Mouse (Mus musculus): ENCODE results near the gene Uvssa.
A peak's percentile ranks its signal among the peaks of the same experiment; 100 is the strongest.
"Not testable (repeated sequence)": the region's sequence is repeated elsewhere in the genome, so short reads cannot be mapped to it uniquely, and the experiment has no call there.

Uvssa gene

GRCm38 (mm10) chr5:33378302-33378854 lies at the start of gene Uvssa:
Gene Uvssa, plus strand, starts transcription at chr5:33378549.
- DNase-seq (ENCODE audit: low read depth, low spot score): peak; percentile 97

GRCm38 (mm10) chr5:33334381-33335272 lies 43.7 kb upstream of the Uvssa start:
- no peak for DNase-seq (ENCODE audit: low read depth, low spot score)

DNA sequence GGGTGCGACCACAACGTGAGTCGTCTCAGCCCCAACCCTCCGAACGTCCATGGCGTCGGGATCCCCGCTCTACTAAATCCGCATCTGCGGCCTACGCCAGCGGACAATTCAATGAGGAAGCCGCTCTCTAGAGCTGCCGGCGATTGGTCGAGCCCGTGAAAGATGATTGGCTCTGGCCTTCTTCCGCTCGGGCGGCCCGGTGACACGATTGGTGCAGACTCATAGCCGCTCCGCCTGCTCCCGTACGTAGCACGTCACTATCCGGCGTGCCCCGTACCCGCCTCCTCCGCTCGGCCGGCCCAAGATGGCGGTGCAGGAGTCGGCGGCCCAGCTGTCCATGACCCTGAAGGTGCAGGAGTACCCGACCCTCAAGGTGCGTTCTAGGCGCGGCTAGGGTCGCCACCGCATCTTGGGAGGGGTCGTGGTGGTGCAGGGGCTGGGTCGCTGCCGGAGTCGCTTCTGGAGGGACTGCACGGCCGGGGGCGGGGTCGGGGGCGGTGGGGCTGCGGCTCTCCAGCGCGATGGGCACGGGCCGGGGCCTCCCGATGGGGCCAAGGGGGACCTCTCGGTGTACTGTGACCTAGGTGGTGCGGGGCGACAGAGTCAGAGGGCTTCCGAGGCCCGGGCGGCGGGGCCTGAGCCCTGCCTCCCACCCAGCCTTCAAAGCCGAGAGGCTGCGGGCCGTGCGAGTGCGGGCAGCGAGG lies 42.9 kb upstream of the Uvssa start, which contains the start of gene Maea:
Gene Maea, plus strand, starts transcription at position 237 of the 704 bp plus-strand sequence.
- peak; percentile 85 for DNase-seq (ENCODE audit: low read depth, low spot score)

DNA sequence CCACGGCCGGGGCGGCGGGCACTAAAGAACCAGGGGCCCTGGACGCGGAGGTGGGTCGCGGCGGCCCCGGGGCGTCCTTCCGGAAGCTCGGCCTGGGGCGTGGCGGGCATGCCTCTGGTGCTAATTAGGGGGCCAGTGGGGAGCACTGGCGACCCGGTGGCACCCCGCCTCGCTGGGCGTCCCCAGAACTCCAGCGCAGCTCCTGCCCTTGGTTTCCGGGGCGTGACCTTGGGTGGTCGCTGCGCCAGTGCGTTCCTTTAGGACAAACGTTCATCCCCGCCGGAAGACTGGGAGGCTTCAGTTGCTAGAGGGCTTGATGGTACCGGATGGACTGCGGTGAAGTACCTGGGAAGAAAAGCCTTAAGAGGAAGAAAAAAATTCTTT lies 42.4 kb upstream of the Uvssa start:
- peak; percentile 16 for DNase-seq (ENCODE audit: low read depth, low spot score)

GRCm38 (mm10) chr5:33337206-33337605 lies 41.1 kb upstream of the Uvssa start:
- DNase-seq (ENCODE audit: low read depth, low spot score): no peak

DNA sequence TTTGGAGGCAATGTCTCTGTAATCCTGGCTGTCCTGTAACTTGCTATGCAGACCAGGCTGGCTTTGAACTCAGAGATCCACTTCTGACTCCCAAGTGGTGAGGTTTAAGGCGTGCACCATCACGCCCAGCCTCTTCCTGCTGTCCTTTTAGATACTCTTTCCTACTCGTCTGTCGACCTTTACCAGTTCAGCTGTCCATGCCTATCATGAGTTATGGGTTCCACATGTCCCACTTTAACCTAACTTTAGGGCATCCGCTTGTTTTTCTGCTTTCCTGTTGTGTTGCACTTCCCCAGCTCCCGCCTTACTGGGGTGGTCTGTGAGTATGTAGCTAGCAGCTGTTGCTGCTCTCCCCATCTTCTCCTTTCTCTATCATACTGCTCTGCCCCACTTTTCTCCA lies 37.2 kb upstream of the Uvssa start:
- DNase-seq (ENCODE audit: low read depth, low spot score): no peak

DNA sequence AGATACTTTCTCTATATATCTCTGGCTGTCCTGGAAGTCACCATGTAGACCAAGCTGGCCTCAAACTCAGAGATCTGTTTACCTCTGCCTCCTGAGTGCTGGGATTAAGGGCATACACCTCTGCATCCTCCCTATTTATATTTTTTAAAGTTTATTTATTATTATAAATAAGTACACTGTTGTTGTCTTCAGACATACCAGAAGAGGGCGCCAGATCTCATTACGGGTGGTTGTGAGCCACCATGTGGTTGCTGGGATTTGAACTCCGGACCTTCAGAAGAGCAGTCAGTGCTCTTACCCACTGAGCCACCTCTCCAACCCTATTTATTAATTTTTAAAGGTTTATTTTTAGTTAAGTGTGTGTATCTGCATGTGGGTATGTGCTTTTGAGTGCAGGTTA lies 36.1 kb upstream of the Uvssa start:
- DNase-seq (ENCODE audit: low read depth, low spot score): not testable (repeated sequence)

DNA sequence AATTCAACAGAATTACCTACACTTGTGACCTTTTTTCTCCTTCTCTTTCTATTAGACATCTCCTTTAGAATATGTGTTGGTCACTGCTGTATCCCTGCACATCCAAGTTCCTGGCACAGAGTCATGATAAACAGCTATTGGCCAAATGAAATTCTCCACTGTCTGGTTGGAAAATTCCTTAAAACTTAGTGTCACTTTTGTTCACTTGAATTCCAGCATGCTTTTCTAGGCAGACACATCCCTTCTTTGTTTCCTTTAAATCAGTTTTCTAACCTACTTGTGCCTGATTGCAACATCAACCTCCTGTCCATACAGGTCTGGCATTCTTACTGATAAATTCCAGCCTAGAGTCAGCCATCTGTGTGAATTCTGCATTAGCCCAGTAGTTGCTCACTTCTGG lies 35.5 kb upstream of the Uvssa start:
- DNase-seq (ENCODE audit: low read depth, low spot score): no peak

DNA sequence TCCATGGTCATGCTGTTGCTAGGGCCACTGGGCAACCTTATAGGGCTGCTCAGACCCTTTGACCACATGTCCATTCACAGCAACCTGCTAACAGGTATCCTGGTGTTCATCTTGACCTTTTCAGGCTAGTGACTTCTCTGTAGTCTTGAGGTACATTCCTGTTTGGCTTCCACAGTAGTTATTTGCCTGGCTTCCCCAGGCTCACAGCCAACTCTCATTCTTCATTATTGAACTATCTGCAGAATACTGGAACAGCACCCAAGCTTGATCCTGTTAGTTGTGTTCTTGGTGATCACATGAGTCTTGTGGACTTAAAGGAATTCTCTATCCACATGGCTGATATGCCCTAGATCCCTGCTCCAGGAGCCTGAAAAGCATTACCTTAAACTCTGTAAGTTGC lies 34.8 kb upstream of the Uvssa start:
- DNase-seq (ENCODE audit: low read depth, low spot score): no peak

DNA sequence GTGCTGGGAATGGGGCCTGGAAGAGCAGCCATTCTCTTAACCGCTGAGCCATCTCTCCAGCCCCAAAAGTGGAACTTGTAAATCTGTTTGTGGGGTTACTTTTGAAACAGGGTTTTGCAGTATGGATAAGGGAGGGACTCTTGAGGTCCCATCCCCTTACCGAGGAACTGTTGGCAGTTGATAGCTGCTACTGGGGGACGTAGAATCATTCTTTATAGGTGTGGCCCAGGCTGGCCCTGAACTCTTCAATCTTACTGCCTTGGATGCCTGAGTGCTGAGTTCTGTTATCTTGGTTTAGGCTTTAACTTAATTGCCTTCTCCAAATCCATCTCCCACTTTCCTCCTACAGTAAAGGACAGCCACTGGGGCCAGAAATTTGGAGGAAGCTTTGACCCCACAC lies 34.3 kb upstream of the Uvssa start:
- no peak for DNase-seq (ENCODE audit: low read depth, low spot score)

DNA sequence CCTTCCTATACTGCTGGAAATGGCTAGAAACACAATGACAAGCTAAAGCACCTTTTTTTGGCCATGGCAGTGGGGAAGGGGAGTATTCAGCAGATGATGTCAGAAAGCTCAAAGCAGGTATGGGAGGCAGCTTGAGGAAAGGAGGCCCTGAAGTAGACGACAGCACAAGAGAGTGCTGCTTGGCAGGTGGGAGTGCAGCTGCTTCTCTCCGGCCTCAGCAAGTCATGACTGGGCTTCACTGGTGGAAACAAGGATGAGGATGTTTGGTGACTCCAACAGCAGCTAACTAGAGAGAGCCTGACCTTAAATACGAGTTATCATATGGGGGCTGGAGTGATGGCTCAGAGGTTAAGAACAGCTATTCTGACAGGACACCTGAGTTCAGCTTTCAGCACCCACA lies 30.7 kb upstream of the Uvssa start:
- no peak for DNase-seq (ENCODE audit: low read depth, low spot score)

DNA sequence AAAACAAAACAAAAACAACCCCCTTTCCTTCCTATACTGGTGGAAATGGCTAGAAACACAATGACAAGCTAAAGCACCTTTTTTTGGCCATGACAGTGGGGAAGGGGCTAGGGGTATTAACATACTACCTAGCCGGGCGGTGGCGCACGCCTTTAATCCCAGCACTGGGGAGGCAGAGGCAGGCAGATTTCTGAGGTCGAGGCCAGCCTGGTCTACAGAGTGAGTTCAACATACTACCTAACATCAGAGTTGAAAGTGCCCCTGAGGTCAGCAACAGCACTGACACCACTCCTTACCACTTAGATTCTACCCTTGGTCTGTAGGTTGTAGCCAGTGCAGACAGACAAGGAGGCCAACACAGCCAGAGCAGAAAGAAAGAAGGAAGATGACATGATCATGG lies 29.1 kb upstream of the Uvssa start:
- DNase-seq (ENCODE audit: low read depth, low spot score): no peak

GRCm38 (mm10) chr5:33349706-33350105 lies 28.6 kb upstream of the Uvssa start:
- DNase-seq (ENCODE audit: low read depth, low spot score): no peak

- DNase-seq (ENCODE audit: low read depth, low spot score): no peak
Measured at GRCm38 (mm10) chr5:33351556-33352272, 26.6 kb upstream of the Uvssa start.

- DNase-seq (ENCODE audit: low read depth, low spot score): no peak
Measured at GRCm38 (mm10) chr5:33352273-33352645, 26.1 kb upstream of the Uvssa start.

DNA sequence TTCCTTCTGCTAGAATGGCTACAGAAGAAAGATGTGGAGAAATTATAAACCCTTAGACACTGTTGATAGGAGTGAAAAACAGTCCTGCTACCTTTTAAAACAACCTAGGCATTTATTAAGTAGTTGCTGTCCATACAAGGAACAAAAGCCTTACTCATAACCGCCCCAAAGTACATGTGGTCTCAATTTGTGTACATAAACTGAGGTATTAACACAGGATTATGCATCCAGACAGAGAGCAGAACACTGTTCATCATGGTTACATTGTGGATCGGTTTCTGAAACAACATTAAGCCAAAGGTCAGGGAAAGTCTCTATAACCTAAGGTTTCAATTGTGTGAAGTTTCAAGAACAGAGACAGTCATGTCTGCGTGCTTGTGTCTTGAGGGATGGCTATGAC lies 25.3 kb upstream of the Uvssa start:
- DNase-seq (ENCODE audit: low read depth, low spot score): no peak

GRCm38 (mm10) chr5:33357494-33357893 lies 20.9 kb upstream of the Uvssa start:
- no peak for DNase-seq (ENCODE audit: low read depth, low spot score)

DNA sequence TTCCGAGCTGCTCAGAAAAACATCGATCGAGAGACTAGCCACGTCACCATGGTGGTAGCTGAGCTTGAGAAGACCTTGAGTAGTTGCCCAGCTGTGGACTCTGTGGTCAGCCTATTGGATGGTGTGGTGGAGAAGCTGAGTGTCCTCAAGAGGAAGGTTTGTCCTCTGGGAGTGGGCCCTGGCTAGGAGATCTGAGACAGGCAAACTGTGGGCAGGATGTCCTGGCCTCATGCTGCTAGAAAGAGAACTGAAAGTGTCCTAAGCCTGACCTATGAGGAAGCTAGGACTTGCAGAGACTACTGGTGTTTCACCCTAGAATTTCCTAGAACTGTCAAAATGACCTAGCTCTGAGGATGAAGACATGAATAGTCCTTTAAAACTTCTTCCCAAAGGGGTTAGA lies 19.9 kb upstream of the Uvssa start:
- no peak for DNase-seq (ENCODE audit: low read depth, low spot score)

DNA sequence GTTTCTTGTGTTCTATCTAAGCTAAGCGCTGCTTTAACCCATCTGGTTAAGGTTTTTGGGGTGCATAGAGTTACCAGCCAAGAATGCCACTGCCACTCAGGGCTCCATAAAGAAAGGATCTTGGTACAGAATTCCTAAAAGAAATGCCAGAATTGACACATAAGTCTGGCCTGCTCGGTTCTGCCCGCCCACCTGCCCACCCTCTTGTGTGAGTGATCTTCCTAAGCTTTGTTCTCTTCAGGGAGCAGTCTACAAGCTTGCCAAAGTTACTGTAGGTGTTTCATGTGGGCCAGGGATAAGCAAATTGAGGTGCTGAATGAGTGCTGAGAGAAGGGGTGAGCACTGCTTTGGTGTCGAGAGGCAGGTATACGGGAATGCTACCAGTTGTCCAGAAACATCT lies 15.1 kb upstream of the Uvssa start:
- no peak for DNase-seq (ENCODE audit: low read depth, low spot score)

- DNase-seq (ENCODE audit: low read depth, low spot score): no peak
Measured at GRCm38 (mm10) chr5:33368651-33369050, 9.7 kb upstream of the Uvssa start.

GRCm38 (mm10) chr5:33371137-33371536 lies 7.2 kb upstream of the Uvssa start:
- no peak for DNase-seq (ENCODE audit: low read depth, low spot score)

- no peak for DNase-seq (ENCODE audit: low read depth, low spot score)
Measured at GRCm38 (mm10) chr5:33371668-33372067, 6.7 kb upstream of the Uvssa start.

Measured in WW6 (cell line).